Mouse (Mus musculus) A20 (cell line): ENCODE results near the gene Ranbp3.

Experiments
- DNase-seq: peaks from one replicate; pipeline ENCODE4 v3.0.0-alpha.2; 2011; ENCODE audit warnings: low read depth, low spot score

The Ranbp3 gene

GRCm38 (mm10) chr17:56673647-56674416 is 738 bp downstream of the Ranbp3 start:
- peak; percentile 42 for DNase-seq

- DNase-seq: no peak
Observed at GRCm38 (mm10) chr17:56681791-56682190, 8.7 kb downstream of the Ranbp3 start.

GRCm38 (mm10) chr17:56682880-56683279 is 9.8 kb downstream of the Ranbp3 start:
- DNase-seq: no peak

GRCm38 (mm10) chr17:56683546-56684140 is 10.5 kb downstream of the Ranbp3 start:
- peak; percentile 64 for DNase-seq

- DNase-seq: no peak
Observed at GRCm38 (mm10) chr17:56684649-56685048, 11.6 kb downstream of the Ranbp3 start.

GRCm38 (mm10) chr17:56686801-56687200 is 13.7 kb downstream of the Ranbp3 start:
- DNase-seq: peak; percentile 59

- DNase-seq: no peak
Observed at GRCm38 (mm10) chr17:56688045-56688444, 15.0 kb downstream of the Ranbp3 start.

- peak; percentile 87 for DNase-seq
Observed at GRCm38 (mm10) chr17:56688689-56689088, 15.6 kb downstream of the Ranbp3 start.

- DNase-seq: no peak
Observed at GRCm38 (mm10) chr17:56693395-56693794, 20.3 kb downstream of the Ranbp3 start.

GRCm38 (mm10) chr17:56693851-56694310 is 20.8 kb downstream of the Ranbp3 start:
- no peak for DNase-seq

- DNase-seq: no peak
Observed at GRCm38 (mm10) chr17:56700451-56700850, 27.4 kb downstream of the Ranbp3 start.

- no peak for DNase-seq
Observed at GRCm38 (mm10) chr17:56703038-56703437, 29.9 kb downstream of the Ranbp3 start.

- no peak for DNase-seq
Observed at GRCm38 (mm10) chr17:56706515-56706914, 33.4 kb downstream of the Ranbp3 start.

- DNase-seq: no peak
Observed at GRCm38 (mm10) chr17:56708692-56709091, 35.6 kb downstream of the Ranbp3 start.

GRCm38 (mm10) chr17:56709708-56710107 is 36.6 kb downstream of the Ranbp3 start:
- DNase-seq: no peak

GRCm38 (mm10) chr17:56715360-56715759 is 42.3 kb downstream of the Ranbp3 start:
- DNase-seq: no peak

- no peak for DNase-seq
Observed at GRCm38 (mm10) chr17:56715914-56716654, 43.0 kb downstream of the Ranbp3 start.

GRCm38 (mm10) chr17:56716655-56717362 is 43.7 kb downstream of the Ranbp3 start:
- DNase-seq: peak; percentile 99

GRCm38 (mm10) chr17:56717363-56718058 is 44.4 kb downstream of the Ranbp3 start, which contains the start of the genes Ndufa11 and Vmac:
Ndufa11 (plus strand) TSS chr17:56717767.
Vmac (minus strand) TSS chr17:56718022.
- peak; percentile 99 for DNase-seq

- no peak for DNase-seq
Observed at GRCm38 (mm10) chr17:56722441-56722840, 49.3 kb downstream of the Ranbp3 start.
